Mouse (Mus musculus) ovary, postnatal 14 days (tissue): ENCODE results near the gene Ptpn13.

Experiments used
- DNase-seq: peaks from one replicate; pipeline ENCODE4 v3.0.0; 2022; ENCODE audit warnings: low spot score

Ptpn13 gene

DNA sequence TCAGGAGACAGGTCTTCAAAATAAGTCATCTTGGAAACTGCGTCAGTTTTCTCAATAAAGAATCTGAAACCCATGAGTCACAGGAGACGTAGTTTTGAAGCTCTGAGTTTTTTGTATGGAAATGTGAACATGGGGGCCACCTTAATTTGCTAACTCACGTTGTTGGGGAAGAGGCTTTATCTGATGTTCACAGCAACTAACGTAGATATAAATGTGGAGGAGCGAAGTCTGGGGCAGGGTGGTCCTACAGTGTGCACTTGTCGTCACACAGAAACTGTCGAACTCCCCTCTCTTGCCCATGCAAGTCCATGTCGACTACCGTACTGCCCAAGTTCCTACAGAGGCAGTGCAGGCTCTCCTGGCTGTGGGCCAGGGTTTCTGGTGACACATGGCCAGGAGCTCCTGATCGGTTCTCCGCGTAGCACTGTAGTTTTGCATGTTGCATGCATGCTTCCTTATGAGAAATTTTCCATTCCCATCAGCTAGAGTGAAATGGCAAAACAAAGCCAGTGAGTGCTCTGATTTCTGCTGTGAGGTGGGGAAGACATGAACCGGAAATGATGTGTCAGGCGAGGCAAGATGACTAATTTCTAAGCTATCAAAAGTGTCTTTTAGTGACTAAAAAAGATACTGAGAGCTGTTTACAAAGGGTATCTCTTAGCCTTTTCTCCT lies 93.9 kb downstream of the Ptpn13 start:
- peak; percentile 11 for DNase-seq

- DNase-seq, result no peak
These were observed 97.4 kb downstream of the Ptpn13 start for GRCm38 (mm10) chr5:103522371-103522770.

GRCm38 (mm10) chr5:103526668-103527436 lies 101.9 kb downstream of the Ptpn13 start:
- no peak for DNase-seq

DNA sequence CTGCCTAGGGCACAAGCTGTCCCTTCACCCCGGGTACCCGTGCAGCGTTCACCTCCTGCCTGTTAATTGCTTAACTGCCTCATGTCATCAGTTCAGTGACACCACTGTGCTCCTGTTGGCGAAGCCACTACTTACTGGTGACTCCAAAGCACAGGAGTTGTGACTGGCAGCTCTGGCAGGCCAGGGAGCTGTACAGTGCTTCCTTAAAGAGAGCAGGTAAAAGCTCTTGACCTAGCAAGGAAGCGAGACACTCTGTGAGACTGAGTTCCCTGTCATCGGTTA lies 102.4 kb downstream of the Ptpn13 start:
- no peak for DNase-seq

GRCm38 (mm10) chr5:103530214-103530613 lies 105.2 kb downstream of the Ptpn13 start:
- no peak for DNase-seq

DNA sequence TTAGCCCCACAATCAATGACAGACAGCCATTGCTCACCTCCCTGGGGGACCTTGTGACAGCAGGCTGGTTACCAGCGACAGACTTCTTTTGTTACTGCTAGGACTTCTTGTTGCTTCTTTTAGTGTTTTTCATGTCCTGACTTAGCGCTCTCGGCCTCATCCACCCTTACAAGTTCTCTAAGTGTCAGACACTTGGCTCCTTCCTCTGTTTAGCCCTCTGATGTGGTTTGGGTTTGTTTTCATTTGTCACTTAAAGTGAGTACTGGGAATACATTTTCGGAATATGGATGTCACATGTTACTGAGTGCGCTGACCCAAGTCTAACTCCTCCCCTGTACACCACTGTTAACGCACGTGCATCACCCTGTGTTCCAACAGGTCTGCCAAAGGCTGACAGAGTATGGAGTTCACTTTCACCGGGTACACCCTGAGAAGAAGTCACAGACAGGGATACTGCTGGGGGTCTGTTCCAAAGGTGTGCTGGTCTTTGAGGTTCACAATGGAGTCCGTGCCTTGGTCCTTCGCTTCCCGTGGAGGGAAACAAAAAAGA lies 107.9 kb downstream of the Ptpn13 start:
- no peak for DNase-seq

DNA sequence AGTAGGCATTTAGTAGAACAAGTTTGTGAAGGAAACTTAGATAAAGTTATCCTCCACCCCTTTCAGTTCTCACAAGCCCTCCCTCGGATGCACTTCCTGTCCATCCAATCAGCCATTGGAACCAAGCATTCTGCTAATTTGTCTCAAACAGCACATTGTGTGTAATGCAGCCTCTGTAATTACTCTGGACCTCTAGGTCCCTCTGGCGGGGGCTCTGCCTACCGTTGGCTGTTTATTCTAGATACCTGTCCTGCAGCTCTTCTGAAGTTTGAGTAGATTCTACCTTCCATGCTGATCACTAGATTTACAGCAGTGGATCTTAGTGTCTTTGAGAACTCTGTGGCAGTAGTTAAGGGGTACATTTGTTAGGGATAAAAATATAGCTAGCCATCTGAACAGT lies 109.5 kb downstream of the Ptpn13 start:
- no peak for DNase-seq

DNA sequence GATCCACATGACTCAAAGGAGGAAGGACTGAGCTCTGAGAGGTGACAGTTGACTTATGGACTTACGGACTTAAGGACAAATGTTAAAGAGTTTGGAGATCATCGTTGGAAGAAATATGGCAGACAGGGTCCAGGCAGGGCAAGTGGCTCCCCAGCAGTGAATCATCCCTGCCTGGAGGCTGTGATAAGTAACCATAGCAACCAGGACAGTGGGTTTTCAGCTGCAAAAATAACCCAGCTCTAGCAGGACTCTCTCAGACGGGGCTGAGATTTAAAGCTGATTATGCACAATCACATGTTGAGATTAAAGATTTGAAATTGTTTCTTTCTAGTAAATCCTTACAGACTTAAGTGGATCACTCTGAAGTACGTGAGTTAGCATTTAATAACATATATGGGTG lies 112.4 kb downstream of the Ptpn13 start:
- no peak for DNase-seq

DNA sequence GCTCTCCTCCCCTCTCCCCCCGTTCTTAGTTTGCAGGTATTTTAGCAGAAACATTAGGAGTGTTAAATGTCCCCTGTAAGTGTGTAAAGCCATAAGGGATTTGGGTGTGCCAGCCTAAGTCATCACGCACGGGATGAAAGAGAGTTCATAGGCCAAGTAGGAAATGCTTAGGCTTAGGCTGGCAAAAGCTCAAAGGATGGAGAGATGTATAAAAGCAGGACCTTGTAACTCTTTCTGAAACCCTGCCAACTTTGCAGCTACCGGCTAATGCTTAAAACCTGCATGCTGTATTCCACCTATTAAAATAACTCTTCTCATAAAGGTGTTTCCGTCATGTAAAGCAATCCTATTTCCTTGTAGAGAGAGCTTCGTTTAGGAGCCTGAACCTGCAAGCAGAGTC lies 115.6 kb downstream of the Ptpn13 start:
- DNase-seq, result no peak

- DNase-seq, result no peak
These were observed 116.1 kb downstream of the Ptpn13 start for GRCm38 (mm10) chr5:103541136-103541535.

DNA sequence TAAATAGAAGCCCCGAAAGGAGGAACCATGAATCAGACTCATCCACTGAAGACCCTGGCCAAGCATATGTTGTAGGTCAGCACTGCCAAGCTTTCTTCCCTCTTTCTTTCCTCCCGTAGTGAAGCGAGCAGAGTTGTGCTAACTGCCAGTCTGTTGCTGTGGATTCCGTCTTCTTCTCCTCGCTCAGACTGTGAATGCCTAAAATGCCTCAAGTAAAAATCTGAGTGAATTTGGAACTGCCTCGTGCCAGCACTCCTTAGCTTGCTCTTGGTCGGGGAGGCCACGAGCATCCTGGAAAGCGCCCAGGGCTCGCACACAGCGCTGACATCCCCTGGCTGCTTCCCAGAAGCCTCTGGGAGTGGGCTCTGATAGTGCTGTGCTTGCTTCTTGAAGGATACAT lies 116.5 kb downstream of the Ptpn13 start:
- no peak for DNase-seq

- no peak for DNase-seq
These were observed 120.5 kb downstream of the Ptpn13 start for GRCm38 (mm10) chr5:103545381-103546000.

GRCm38 (mm10) chr5:103554769-103555168 lies 129.8 kb downstream of the Ptpn13 start:
- DNase-seq, result no peak

DNA sequence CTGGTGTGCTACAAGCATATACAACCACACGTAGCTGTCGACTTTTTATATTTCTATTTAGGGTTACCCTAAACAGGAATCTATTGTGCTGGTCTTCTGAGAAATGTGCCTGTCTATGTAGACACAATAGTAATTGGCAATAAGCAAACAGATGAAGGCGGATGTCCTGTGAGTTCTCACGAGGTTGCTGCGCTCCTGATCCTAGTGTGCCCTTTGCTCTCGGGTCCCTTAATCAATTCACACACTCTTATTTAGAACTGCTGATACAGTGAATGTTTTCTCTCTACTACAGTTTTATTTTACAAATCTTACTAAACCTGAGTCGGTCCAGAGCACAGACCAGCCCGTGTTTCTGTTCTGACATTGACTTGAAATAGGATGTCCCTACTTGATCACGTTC lies 135.6 kb downstream of the Ptpn13 start:
- no peak for DNase-seq

DNA sequence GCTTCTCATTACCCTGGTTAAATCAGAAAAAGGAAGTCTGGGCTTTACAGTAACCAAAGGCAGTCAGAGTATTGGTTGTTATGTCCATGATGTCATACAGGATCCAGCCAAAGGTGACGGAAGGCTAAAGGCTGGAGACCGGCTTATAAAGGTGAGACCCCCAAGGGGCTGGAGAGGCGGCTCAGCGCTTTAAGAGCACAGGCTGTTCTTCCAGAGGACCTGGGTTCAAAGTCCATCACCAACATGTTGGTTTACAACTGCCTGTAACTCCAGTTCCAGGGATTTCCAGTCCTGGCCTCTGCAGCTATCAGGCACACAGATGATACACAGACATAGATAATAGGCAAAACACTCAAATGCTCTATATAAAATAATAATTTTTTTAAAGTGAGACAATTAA lies 143.0 kb downstream of the Ptpn13 start:
- DNase-seq, result no peak

DNA sequence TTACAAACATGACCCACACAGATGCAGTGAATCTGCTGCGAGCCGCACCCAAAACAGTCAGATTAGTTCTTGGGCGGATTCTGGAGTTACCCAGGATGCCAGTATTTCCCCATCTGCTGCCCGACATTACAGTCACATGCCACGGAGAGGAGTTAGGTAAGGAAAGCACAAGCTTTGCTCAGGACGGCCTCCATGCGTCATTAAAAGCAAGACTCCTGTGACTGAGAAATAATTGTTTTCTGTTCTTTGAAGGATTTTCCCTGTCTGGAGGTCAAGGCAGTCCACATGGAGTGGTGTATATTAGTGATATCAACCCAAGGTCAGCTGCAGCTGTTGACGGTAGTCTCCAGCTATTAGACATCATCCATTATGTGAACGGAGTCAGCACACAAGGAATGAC lies 144.5 kb downstream of the Ptpn13 start:
- DNase-seq, result no peak

DNA sequence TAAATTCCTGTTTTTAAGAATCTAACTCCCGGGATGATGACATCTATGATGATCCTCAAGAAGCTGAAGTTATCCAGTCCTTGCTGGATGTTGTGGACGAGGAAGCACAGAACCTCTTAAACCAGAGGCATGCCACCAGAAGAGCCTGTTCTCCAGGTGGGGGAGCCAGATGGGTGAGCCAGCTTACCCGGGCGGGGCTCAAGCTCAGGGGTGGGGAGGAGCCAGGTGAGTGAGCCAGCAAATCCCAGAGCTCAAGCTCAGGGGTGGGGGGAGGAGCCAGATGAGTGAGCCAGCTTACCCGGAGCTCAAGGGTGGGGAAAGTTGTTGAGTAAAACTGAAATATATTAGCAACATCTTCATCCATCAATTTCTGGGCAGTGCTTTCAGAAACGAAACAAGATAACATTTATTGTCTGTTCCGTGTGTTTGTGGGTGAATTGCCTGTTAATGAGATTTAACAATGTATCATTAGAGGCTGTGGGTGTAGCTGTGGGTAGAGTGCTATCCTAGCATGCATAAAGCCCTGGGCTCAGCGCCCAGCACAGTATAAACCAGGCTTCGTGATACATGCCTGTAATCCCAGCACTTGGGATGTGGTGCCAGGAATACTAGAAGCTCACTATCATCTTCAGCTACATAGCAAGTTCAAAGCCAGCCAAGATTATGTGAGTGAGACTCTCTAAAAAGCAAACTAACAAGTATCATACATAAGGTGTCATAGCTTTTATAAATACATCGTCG lies 154.9 kb downstream of the Ptpn13 start:
- no peak for DNase-seq

GRCm38 (mm10) chr5:103587219-103587618 lies 162.2 kb downstream of the Ptpn13 start:
- no peak for DNase-seq

GRCm38 (mm10) chr5:103591846-103592245 lies 166.9 kb downstream of the Ptpn13 start:
- no peak for DNase-seq

GRCm38 (mm10) chr5:103592706-103593105 lies 167.7 kb downstream of the Ptpn13 start:
- no peak for DNase-seq

- no peak for DNase-seq
These were observed 168.6 kb downstream of the Ptpn13 start for GRCm38 (mm10) chr5:103593575-103593974.

DNA sequence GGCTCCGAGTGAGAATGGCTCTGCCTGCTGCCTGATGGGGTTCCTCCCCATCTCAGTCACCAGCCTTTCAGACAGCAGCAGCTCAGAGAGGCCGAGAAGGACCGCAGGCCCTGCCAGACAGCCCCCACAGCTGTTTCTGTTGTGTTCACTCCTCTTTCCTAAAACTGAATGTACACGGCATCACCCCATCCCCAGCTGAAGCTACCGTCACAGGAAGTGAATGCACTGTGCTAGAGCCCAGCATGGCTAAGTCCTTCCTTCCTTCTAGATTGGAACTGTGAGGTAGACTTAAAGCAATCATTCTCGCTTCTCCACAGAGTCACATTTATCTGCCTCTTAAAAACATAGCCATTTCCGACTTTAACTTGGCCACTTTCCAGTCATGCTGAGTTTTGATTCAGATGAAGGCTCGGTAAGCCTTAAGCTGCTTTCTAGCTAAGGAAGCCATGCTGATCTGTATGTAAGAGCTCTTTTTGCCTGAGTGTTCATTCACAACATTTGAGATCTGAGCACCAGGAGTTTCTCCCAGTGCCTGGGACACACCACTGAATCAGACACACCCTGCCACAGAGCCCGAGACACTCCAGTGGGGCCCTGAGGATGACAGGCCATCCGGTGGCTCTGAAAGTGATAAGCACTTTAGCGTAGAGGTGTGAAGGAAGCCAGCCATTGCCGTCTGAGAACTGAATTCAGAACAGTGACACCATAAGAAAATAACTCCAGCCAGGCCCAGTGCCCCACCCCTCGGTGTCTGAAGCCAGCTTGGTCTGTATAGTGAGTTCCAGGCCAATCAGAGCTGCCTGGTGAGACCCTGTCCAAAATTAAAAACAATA lies 170.6 kb downstream of the Ptpn13 start:
- DNase-seq, result no peak
